Mouse (Mus musculus): Measurements from ENCODE around the gene Vps54. TPM values are rescaled to one million over a fixed set of nuclear protein-coding genes. Genes with fewer than 3 reads are reported as not detected.
A peak's percentile ranks its signal among the peaks of the same experiment; 100 is the strongest.

Gene Vps54
- total RNA-seq, 2 experiments from 2014 or later = 28.2 to 30.8 TPM

GRCm38 (mm10) chr11:21332639-21333295 lies 93.7 kb downstream of the Vps54 start:
- no peak for DNase-seq (ENCODE audit: low spot score in 2 of 2)

- no peak for DNase-seq (ENCODE audit: low spot score in 2 of 2)
Measured at GRCm38 (mm10) chr11:21337855-21338254, 98.8 kb downstream of the Vps54 start.

- peak in 1 of 2 experiments; percentile 25 for DNase-seq (ENCODE audit: low spot score in 2 of 2)
Measured at GRCm38 (mm10) chr11:21339088-21339487, 100.0 kb downstream of the Vps54 start.

GRCm38 (mm10) chr11:21343490-21343889 lies 104.4 kb downstream of the Vps54 start:
- no peak for DNase-seq (ENCODE audit: low spot score in 2 of 2)

- DNase-seq (ENCODE audit: low spot score in 2 of 2) = no peak
Measured at GRCm38 (mm10) chr11:21346020-21346419, 106.9 kb downstream of the Vps54 start.

GRCm38 (mm10) chr11:21348890-21349289 lies 109.8 kb downstream of the Vps54 start:
- no peak for DNase-seq (ENCODE audit: low spot score in 2 of 2)

- DNase-seq (ENCODE audit: low spot score in 2 of 2) = no peak
Measured at GRCm38 (mm10) chr11:21351296-21351695, 112.2 kb downstream of the Vps54 start.

- no peak for DNase-seq (ENCODE audit: low spot score in 2 of 2)
Measured at GRCm38 (mm10) chr11:21363144-21363940, 124.3 kb downstream of the Vps54 start.

GRCm38 (mm10) chr11:21368466-21368865 lies 129.4 kb downstream of the Vps54 start:
- no peak for DNase-seq (ENCODE audit: low spot score in 2 of 2)

- DNase-seq (ENCODE audit: low spot score in 2 of 2) = no peak
Measured at GRCm38 (mm10) chr11:21369248-21370016, 130.4 kb downstream of the Vps54 start.

- DNase-seq (ENCODE audit: low spot score in 2 of 2) = peak; percentile 48 to 50
Measured at GRCm38 (mm10) chr11:21370399-21371121, 131.5 kb downstream of the Vps54 start.

Small RNA genes within 50 kb of the gene (microRNA-seq; reads per million reads assigned to microRNA genes)
- 0 to 0.21 reads per million in 2 experiments for gene Mir1933

Other genes starting within 250 kb of the Vps54 start
- gene Peli1, start 148.0 kb upstream of the Vps54 start, total RNA-seq (2021) = 10 to 100 TPM; 37.6 to 47.2 TPM
- 10 to 100 TPM; 76.7 to 79.5 TPM for gene Ugp2, start 131.9 kb downstream of the Vps54 start, total RNA-seq (2021)

Data from left cerebral cortex, adult 18-20 months (tissue).